Comparison of ENCODE assay signal across 9 mouse cellular contexts in genomic region chr12:12680371-12680921, GRCm38 (mm10).
DNase-seq lines count a peak whose midpoint lies in the region; ATAC-seq and TF ChIP-seq lines count a peak whose summit lies in the region.
"Had no signal": no experiment of that assay in that cellular context is flagged by ENCODE, and none has a peak within 500 bp of the region (broad histone marks: within the 10 kb centered on the region; RNA-seq: fewer than 3 reads in every experiment).

No protein-coding gene starts in this region.

- peaks cover 13% of the 10 kb centered on the region for H3K4me1 ChIP-seq in lung, embryonic 14.5 days (ENCODE audit: insufficient read depth)
- H3K4me1 ChIP-seq in lung, adult 2 months (ENCODE audit: control insufficient read depth, insufficient read depth, low read length), result 0 out of 2 replicates have a peak, but pooled peaks cover 2% of the 10 kb centered on the region
- H3K4me1 ChIP-seq in intestine, postnatal 0 days (replicated peaks; ENCODE audit: control insufficient read depth, insufficient read depth, low read length), result peaks cover 9% of the 10 kb centered on the region; the same call in 1 of the 2 replicates
- peaks cover 18% of the 10 kb centered on the region for H3K4me1 ChIP-seq in stomach, embryonic 15.5 days
- H3K4me1 ChIP-seq: liver, embryonic 13.5 days had no signal

- H3K27ac ChIP-seq in lung, embryonic 14.5 days (ENCODE audit: low read depth), result peak overlapping the region; percentile 42; the same call in 1 of the 2 replicates
- H3K27ac ChIP-seq in intestine, postnatal 0 days (ENCODE audit: low read depth, low read length), result no peak overlapping the region
- no peak overlapping the region for H3K27ac ChIP-seq in stomach, embryonic 15.5 days
- H3K27ac ChIP-seq: liver, embryonic 13.5 days had no signal

- H3K4me3 ChIP-seq in lung, embryonic 14.5 days (ENCODE audit: low read depth, low read length), result peak overlapping the region; percentile 19
- H3K4me3 ChIP-seq in lung, adult 2 months (replicated peaks; ENCODE audit: extremely low read depth, low read depth, low read length), result no peak overlapping the region
- no peak overlapping the region for H3K4me3 ChIP-seq in intestine, postnatal 0 days (ENCODE audit: low read depth, low read length)
- peak overlapping the region; percentile 4; the same call in 1 of the 2 replicates for H3K4me3 ChIP-seq in stomach, embryonic 15.5 days (replicated peaks)
- H3K4me3 ChIP-seq: liver, embryonic 13.5 days had no signal

- H3K9me3 ChIP-seq in lung, embryonic 14.5 days (ENCODE audit: low read depth, low read length), result no peaks in the 10 kb centered on the region
- no peaks in the 10 kb centered on the region for H3K9me3 ChIP-seq in intestine, postnatal 0 days (ENCODE audit: control insufficient read depth)
- no peaks in the 10 kb centered on the region for H3K9me3 ChIP-seq in stomach, embryonic 15.5 days
- H3K9me3 ChIP-seq: liver, embryonic 13.5 days had no signal

- no peaks in the 10 kb centered on the region for H3K27me3 ChIP-seq in lung, embryonic 14.5 days (ENCODE audit: insufficient read depth, low read length)
- no peaks in the 10 kb centered on the region for H3K27me3 ChIP-seq in intestine, postnatal 0 days (replicated peaks; ENCODE audit: control insufficient read depth, insufficient read depth, low read length)
- no peaks in the 10 kb centered on the region for H3K27me3 ChIP-seq in stomach, embryonic 15.5 days (replicated peaks)
- H3K27me3 ChIP-seq: liver, embryonic 13.5 days had no signal

- H3K9ac ChIP-seq in lung, embryonic 14.5 days, result peak overlapping the region; percentile 2
- H3K9ac ChIP-seq in intestine, postnatal 0 days (ENCODE audit: low read depth, low read length), result no peak overlapping the region
- no peak overlapping the region for H3K9ac ChIP-seq in stomach, embryonic 15.5 days
- H3K9ac ChIP-seq: liver, embryonic 13.5 days had no signal

- no peak for TF ChIP-seq CTCF in lung, embryonic 14.5 days (IDR thresholded peaks at IDR 0.05; ENCODE audit: low read depth)
- TF ChIP-seq CTCF in lung, adult 2 months (IDR thresholded peaks at IDR 0.05; ENCODE audit: insufficient read depth, low read length), result no peak
- no peak for TF ChIP-seq CTCF in intestine, postnatal 0 days (IDR thresholded peaks at IDR 0.05; ENCODE audit: low read depth)

- WGBS in lung, embryonic 14.5 days, result 17% methylated on average over 14 of the region's 14 CpGs
- WGBS in lung, adult 2 months, result 15% methylated on average over 14 of the region's 14 CpGs
- WGBS in intestine, postnatal 0 days, result 25% methylated on average over 14 of the region's 14 CpGs
- WGBS in stomach, embryonic 15.5 days, result 14% methylated on average over 14 of the region's 14 CpGs

- no peak for TF ChIP-seq POLR2A in lung, adult 2 months (IDR thresholded peaks at IDR 0.05; ENCODE audit: borderline replicate concordance, extremely low read depth, low read depth, low read length)

- peak; percentile 70 for ATAC-seq in lung, embryonic 14.5 days (ENCODE audit: insufficient read depth)
- no peak for ATAC-seq in intestine, postnatal 0 days
- no peak for ATAC-seq in stomach, embryonic 15.5 days (ENCODE audit: insufficient read depth, low FRiP score, low read depth)

- peak overlapping the region; percentile 54 for H3K4me2 ChIP-seq in lung, embryonic 14.5 days
- H3K4me2 ChIP-seq in intestine, postnatal 0 days (replicated peaks; ENCODE audit: low read depth), result peak overlapping the region; percentile 25; the same call in 1 of the 2 replicates
- H3K4me2 ChIP-seq in stomach, embryonic 15.5 days, result peak overlapping the region; percentile 48
- H3K4me2 ChIP-seq: liver, embryonic 13.5 days had no signal

- peak; percentile 70 for DNase-seq in lung, embryonic 14.5 days
- DNase-seq in lung, adult 2 months, result no peak
- DNase-seq in forelimb bud, embryonic 11.5 days (ENCODE audit: low read depth, low spot score), result peak; percentile 68
- peak; percentile 8 to 55 for DNase-seq in lung, postnatal 4 days
- no peak for DNase-seq in thymus, postnatal 4 days
- DNase-seq in gastrocnemius, postnatal 10 days, result no peak
- DNase-seq: liver, embryonic 13.5 days had no signal

- no peaks in the 10 kb centered on the region for H3K36me3 ChIP-seq in lung, embryonic 14.5 days (ENCODE audit: insufficient read depth)
- H3K36me3 ChIP-seq in intestine, postnatal 0 days (ENCODE audit: control insufficient read depth, insufficient read depth), result no peaks in the 10 kb centered on the region
- H3K36me3 ChIP-seq in stomach, embryonic 15.5 days, result no peaks in the 10 kb centered on the region
- H3K36me3 ChIP-seq: liver, embryonic 13.5 days had no signal

Comparison
In these comparisons a context has a peak if more than half of its experiments do, and no peak if none do; other contexts are left out.
1. DNase-seq: peak in lung, embryonic 14.5 days (single experiment), forelimb bud, embryonic 11.5 days (single experiment) and lung, postnatal 4 days (2 of 2); none in lung, adult 2 months (single experiment), thymus, postnatal 4 days (single experiment) and gastrocnemius, postnatal 10 days (single experiment).
2. H3K4me3 ChIP-seq: peak in lung, embryonic 14.5 days (single experiment) and stomach, embryonic 15.5 days (single experiment); none in lung, adult 2 months (single experiment) and intestine, postnatal 0 days (single experiment).
3. Peak in every context shown above with its lines, with median percentiles within 50 percentile points of each other: H3K4me2 ChIP-seq.